Mouse (Mus musculus) cerebellum, adult 11 months (tissue): ENCODE results near the gene Rasip1.

Experiments used
- DNase-seq: peaks from one replicate; pipeline ENCODE4 v3.0.0; 2022

Gene Rasip1

GRCm38 (mm10) chr7:45627261-45627660 lies at the start of gene Rasip1:
TSS of gene Rasip1 (plus strand) at chr7:45627488.
- DNase-seq = no peak

GRCm38 (mm10) chr7:45585923-45586322 lies 41.4 kb upstream of the Rasip1 start:
- no peak for DNase-seq

- no peak for DNase-seq
Measured at GRCm38 (mm10) chr7:45587631-45588592, 39.4 kb upstream of the Rasip1 start.

GRCm38 (mm10) chr7:45589173-45589572 lies 38.1 kb upstream of the Rasip1 start:
- peak; percentile 93 for DNase-seq

- no peak for DNase-seq
Measured at GRCm38 (mm10) chr7:45589898-45590297, 37.4 kb upstream of the Rasip1 start.

- no peak for DNase-seq
Measured at GRCm38 (mm10) chr7:45590874-45591273, 36.4 kb upstream of the Rasip1 start.

GRCm38 (mm10) chr7:45591880-45592279 lies 35.4 kb upstream of the Rasip1 start:
- DNase-seq = no peak

GRCm38 (mm10) chr7:45593118-45593815 lies 34.0 kb upstream of the Rasip1 start:
- DNase-seq = peak; percentile 67

GRCm38 (mm10) chr7:45595176-45595575 lies 32.1 kb upstream of the Rasip1 start:
- no peak for DNase-seq

GRCm38 (mm10) chr7:45596107-45596506 lies 31.2 kb upstream of the Rasip1 start:
- DNase-seq = no peak

GRCm38 (mm10) chr7:45597013-45597412 lies 30.3 kb upstream of the Rasip1 start:
- DNase-seq = no peak

- no peak for DNase-seq
Measured at GRCm38 (mm10) chr7:45597527-45597926, 29.8 kb upstream of the Rasip1 start.

GRCm38 (mm10) chr7:45598960-45599879 lies 28.1 kb upstream of the Rasip1 start:
- no peak for DNase-seq

- no peak for DNase-seq
Measured at GRCm38 (mm10) chr7:45605704-45606289, 21.5 kb upstream of the Rasip1 start.

- DNase-seq = no peak
Measured at GRCm38 (mm10) chr7:45609511-45609910, 17.8 kb upstream of the Rasip1 start.

GRCm38 (mm10) chr7:45616277-45616676 lies 11.0 kb upstream of the Rasip1 start:
- DNase-seq = no peak

- no peak for DNase-seq
Measured at GRCm38 (mm10) chr7:45617042-45617695, 10.1 kb upstream of the Rasip1 start, which contains the start of gene Fut1. TSS of gene Fut1 (plus strand) at chr7:45617289.

GRCm38 (mm10) chr7:45618316-45618715 lies 9.0 kb upstream of the Rasip1 start:
- no peak for DNase-seq

- DNase-seq = no peak
Measured at GRCm38 (mm10) chr7:45619592-45619991, 7.7 kb upstream of the Rasip1 start.

- DNase-seq = no peak
Measured at GRCm38 (mm10) chr7:45621443-45621842, 5.8 kb upstream of the Rasip1 start, which contains the start of gene Izumo1. TSS of gene Izumo1 (plus strand) at chr7:45621811.

GRCm38 (mm10) chr7:45623507-45623906 lies 3.8 kb upstream of the Rasip1 start:
- DNase-seq = no peak

GRCm38 (mm10) chr7:45624718-45625117 lies 2.6 kb upstream of the Rasip1 start:
- DNase-seq = no peak
